8 mouse cellular contexts compared by ENCODE assay signal in the genomic region with DNA sequence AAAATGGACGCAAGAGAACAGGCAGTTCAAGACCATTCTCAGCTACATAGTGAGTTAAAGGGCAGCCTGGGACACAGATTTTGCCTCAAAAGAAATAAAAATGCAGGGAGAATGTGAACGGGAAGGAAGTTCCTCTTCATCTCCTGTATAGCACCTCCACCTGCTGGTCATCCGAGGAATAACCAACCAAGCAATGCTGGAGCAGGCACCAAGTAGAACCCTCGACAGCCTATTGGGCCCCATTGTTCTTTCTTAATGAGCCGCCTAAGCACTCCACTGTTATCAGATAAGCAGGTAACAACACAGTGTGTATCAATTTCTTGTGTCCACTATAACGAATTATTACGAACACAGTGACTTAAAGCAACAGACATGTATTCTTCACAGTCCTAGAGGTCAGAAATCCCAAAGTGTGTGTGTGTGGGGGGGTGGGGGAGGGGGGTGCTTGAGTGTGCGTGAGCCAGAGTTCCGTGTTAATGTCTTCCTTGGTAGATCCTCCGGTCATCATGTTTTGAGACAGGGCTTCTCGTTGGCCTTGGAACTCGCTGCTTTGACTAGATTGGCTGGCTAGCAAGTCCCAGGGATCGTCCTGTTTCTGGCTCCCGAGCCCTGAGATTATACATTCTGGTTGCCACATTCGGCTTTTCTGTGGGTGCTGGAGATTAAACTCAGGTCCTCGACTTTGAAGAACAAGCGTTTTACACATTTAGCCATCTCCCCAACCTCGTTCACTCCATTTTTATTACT. TPM values are rescaled to one million over a fixed set of nuclear protein-coding genes. Genes with fewer than 3 reads are reported as not detected.
DNase-seq lines count a peak whose midpoint lies in the region; ATAC-seq lines count a peak whose summit lies in the region.

No protein-coding gene starts in this region.

- intact Hi-C loops in gastrocnemius, postnatal 36 days (cut with DNase I) = loop anchor here (5.0 to 10.0 kb wide), 3 partner anchors 46 to 321 kb away; partner anchors contain the start of gene Atp7a
- intact Hi-C loops in left cerebral cortex, postnatal 25 days (cut with DNase I) = loop anchor here (2.0 kb wide), 1 partner anchor 144 kb away; the partner anchor contains the start of gene Atp7a

- peak overlapping the region; percentile 46 for H3K4me2 ChIP-seq in intestine, embryonic 15.5 days (replicated peaks)

- no peaks in the 10 kb centered on the region for H3K27me3 ChIP-seq in intestine, embryonic 15.5 days (replicated peaks)
- H3K27me3 ChIP-seq in midbrain, embryonic 10.5 days (ENCODE audit: low read depth, poor library complexity, severe bottlenecking) = 0 out of 2 replicates have a peak, but pooled peaks cover 6% of the 10 kb centered on the region

- no peak overlapping the region for H3K9ac ChIP-seq in intestine, embryonic 15.5 days

- H3K36me3 ChIP-seq in intestine, embryonic 15.5 days = no peaks in the 10 kb centered on the region
- H3K36me3 ChIP-seq in midbrain, embryonic 10.5 days = no peaks in the 10 kb centered on the region

- peak; percentile 55 to 63 for DNase-seq in adrenal gland, adult 18-20 months (ENCODE audit: low spot score in 2 of 2)
- DNase-seq in embryo, embryonic 11 days = peak; percentile 81
- DNase-seq in gastrocnemius, postnatal 36 days = peak; percentile 29 to 30
- DNase-seq in left cerebral cortex, postnatal 25 days (ENCODE audit: low spot score in 2 of 2) = peak; percentile 72 to 82
- peak; percentile 68 for DNase-seq in midbrain, embryonic 10.5 days (ENCODE audit: low spot score)
- peak; percentile 73 for DNase-seq in right cerebral cortex, postnatal 4 days
- DNase-seq in yolk sac, embryonic 10.5 days (ENCODE audit: low spot score) = peak; percentile 65

- no peaks in the 10 kb centered on the region for H3K4me1 ChIP-seq in intestine, embryonic 15.5 days (replicated peaks)
- H3K4me1 ChIP-seq in midbrain, embryonic 10.5 days = no peaks in the 10 kb centered on the region

- WGBS in intestine, embryonic 15.5 days = 27% methylated on average over 18 of the region's 18 CpGs
- WGBS in midbrain, embryonic 10.5 days = 25% methylated on average over 18 of the region's 18 CpGs

- no peak overlapping the region for H3K27ac ChIP-seq in intestine, embryonic 15.5 days
- peak overlapping the region; percentile 61 for H3K27ac ChIP-seq in midbrain, embryonic 10.5 days (replicated peaks)

- no peaks in the 10 kb centered on the region for H3K9me3 ChIP-seq in intestine, embryonic 15.5 days
- no peaks in the 10 kb centered on the region for H3K9me3 ChIP-seq in midbrain, embryonic 10.5 days (replicated peaks)

- H3K4me3 ChIP-seq in intestine, embryonic 15.5 days (replicated peaks) = peak overlapping the region; percentile 22; the same call in 1 of the 2 replicates
- H3K4me3 ChIP-seq in midbrain, embryonic 10.5 days = peak overlapping the region; percentile 40

- peak; percentile 82 for ATAC-seq in intestine, embryonic 15.5 days

RNA-seq across cellular contexts. Expression of gene Pgk1, which starts 15.6 kb away (rescaled TPM):
- 100 to 1,000 TPM; 349 to 508 TPM for total RNA-seq in adrenal gland, adult 18-20 months (2021)
- total RNA-seq in gastrocnemius, postnatal 36 days (2021) = 1,000 to 10,000 TPM; 1,149 to 1,583 TPM
- polyA plus RNA-seq in intestine, embryonic 15.5 days (2015; fragmentation: Nextera tagmentation; extraction: Ambion mirVana) = 506 and 511 TPM in 2 replicates
- 100 to 1,000 TPM; 441 to 492 TPM for total RNA-seq in left cerebral cortex, postnatal 25 days (2021)
- 480 and 609 TPM in 2 replicates for polyA plus RNA-seq in midbrain, embryonic 10.5 days (2016; fragmentation: Nextera tagmentation; extraction: Ambion mirVana)

RNA-seq across cellular contexts. Expression of gene Tlr13, which starts 28.3 kb away (rescaled TPM):
- total RNA-seq in adrenal gland, adult 18-20 months (2021) = 1 to 10 TPM; 2.1 to 4.3 TPM
- total RNA-seq in gastrocnemius, postnatal 36 days (2021) = under 1 TPM; 0.23 to 0.44 TPM
- polyA plus RNA-seq in intestine, embryonic 15.5 days (2015; fragmentation: Nextera tagmentation; extraction: Ambion mirVana) = 0.65 and 0.69 TPM in 2 replicates
- 1 to 10 TPM; 1.3 to 1.9 TPM for total RNA-seq in left cerebral cortex, postnatal 25 days (2021)
- 0.17 and 0.24 TPM in 2 replicates for polyA plus RNA-seq in midbrain, embryonic 10.5 days (2016; fragmentation: Nextera tagmentation; extraction: Ambion mirVana)

RNA-seq across cellular contexts. Expression of gene Taf9b, which starts 49.7 kb away (rescaled TPM):
- total RNA-seq in adrenal gland, adult 18-20 months (2021) = 10 to 100 TPM; 19.0 to 23.3 TPM
- 1 to 10 TPM; 4.7 to 6.3 TPM for total RNA-seq in gastrocnemius, postnatal 36 days (2021)
- 8.8 TPM in 2 replicates for polyA plus RNA-seq in intestine, embryonic 15.5 days (2015; fragmentation: Nextera tagmentation; extraction: Ambion mirVana)
- 10 to 100 TPM; 21.3 to 23.3 TPM for total RNA-seq in left cerebral cortex, postnatal 25 days (2021)
- polyA plus RNA-seq in midbrain, embryonic 10.5 days (2016; fragmentation: Nextera tagmentation; extraction: Ambion mirVana) = 11.3 and 13.3 TPM in 2 replicates

Comparison
In these comparisons a context has a peak if more than half of its experiments do, and no peak if none do; other contexts are left out.
1. DNase-seq: peak in every context shown above with its lines; median percentile 81 in embryo, embryonic 11 days; 77 in left cerebral cortex, postnatal 25 days; 73 in right cerebral cortex, postnatal 4 days; 68 in midbrain, embryonic 10.5 days; 65 in yolk sac, embryonic 10.5 days; 59 in adrenal gland, adult 18-20 months; 30 in gastrocnemius, postnatal 36 days.